Mouse (Mus musculus): Measurements from ENCODE around the gene Lrr1.

DNA sequence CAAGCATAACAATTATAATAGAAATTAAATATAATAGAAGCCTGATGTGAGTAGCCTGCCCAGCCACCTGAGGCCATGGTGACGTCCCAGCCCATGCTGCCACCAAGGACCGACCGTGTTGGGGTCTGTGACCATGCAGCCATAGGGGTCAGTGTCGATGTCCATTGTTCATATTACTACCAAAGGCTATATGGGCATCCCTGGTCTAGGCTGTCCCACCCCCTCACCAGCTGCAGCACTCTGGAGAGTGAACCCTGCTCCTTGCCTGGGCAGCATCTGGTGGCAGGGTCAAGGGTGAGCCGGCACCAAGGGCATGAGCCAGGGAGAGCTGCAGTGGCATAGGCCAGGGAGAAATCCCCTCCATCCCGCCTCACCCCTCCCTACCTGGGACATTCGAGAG, 28.8 kb upstream of the Lrr1 start:
- no peak for TF ChIP-seq POLR2A (IDR thresholded peaks at IDR 0.05; ENCODE audit: low read depth, low read length)
- no peak for TF ChIP-seq CTCF (IDR thresholded peaks at IDR 0.05; ENCODE audit: borderline replicate concordance, insufficient read depth, low read length)
